Mouse (Mus musculus) c-Kit-negative CD71-positive TER-119-positive erythroid progenitor cells, embryonic 14.5 days (primary cell): ENCODE results near the gene Hspa13.
A peak's percentile ranks its signal among the peaks of the same experiment; 100 is the strongest.

Experiments
- DNase-seq: peaks from one replicate; pipeline ENCODE4 v3.0.0-alpha.2; 2013; ENCODE audit warnings: low read depth, low spot score

Hspa13 gene

DNA sequence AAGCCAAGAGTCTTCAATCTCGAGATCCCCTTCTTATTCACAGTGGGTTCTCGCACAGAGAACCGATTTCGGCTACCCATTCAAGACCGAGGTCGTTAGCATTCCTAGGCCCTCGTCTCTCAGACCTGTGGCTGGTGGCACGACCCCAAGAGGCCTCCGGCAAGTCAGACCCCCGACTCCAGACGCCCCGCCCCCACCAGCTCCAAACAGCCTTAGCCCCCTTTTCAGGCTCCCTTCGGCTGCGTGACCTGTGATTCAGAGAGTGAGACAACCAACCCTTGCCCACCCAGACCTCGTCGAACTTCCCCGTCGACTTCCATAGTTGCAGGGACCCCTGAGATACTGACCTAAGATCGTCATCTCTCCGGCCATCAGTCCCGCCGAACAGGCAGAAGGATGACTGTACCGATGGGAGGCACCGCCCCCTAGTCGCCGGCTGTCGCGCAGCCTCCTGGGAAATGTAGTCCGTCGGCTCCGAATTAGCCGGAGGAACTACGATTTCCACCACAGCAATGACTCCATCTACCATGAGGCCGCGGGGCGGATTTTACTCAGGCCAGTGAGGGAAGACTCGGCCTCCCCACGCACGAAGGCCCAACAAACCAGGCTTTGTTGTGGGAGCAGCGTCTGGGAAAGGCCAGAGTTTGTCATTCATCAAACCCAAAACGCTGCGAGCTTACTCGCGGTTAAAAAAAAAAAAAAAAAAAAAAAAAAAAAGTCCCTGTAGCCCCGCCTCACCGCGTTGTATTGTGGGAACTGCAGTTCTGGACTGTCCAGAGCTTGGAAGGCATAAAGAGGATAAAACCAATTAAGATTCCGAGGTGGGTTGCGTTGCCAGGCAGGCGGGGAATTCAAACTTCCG lies at the start of gene Hspa13:
TSS of gene Hspa13 (minus strand) at position 717 of the 862 bp plus-strand sequence.
- peak; percentile 95 for DNase-seq

GRCm38 (mm10) chr16:75779271-75779670 lies 12.4 kb upstream of the Hspa13 start:
- peak; percentile 6 for DNase-seq

GRCm38 (mm10) chr16:75773222-75773621 lies 6.3 kb upstream of the Hspa13 start:
- no peak for DNase-seq

DNA sequence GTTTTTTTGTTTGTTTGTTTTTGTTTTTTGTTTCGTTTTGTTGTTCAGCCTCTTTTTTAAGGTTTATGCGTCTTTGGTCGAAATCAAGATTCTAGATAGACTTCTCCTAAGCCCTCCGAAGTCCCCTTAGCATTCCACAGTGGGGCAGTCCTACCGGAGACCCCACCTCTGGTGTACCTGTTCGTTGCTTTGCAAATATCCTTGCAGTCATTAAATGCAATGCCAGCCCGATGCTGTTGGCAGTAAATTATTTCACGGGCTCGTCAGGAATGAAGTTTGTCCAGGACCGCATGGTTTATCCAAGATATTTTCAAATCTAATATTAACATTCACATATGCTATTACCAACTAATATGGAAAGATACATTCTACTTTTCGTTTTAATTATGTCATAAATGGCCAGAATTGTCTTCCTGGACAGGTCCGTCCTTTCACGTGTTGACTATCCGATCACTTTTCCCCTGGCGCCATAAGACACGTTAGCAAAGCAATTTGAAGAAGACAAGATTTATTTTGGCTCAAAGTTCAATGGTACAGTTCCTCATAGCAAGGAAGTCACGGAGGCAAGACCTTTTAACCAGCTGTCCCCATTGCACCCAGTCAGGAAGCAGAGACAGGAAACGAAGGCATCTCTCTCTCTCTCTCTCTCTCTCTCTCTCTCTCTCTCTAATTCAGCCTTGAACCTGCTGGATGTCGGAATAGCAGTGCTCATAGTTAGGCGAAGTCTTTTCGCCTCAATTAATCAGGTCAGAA lies 522 bp upstream of the Hspa13 start:
- peak; percentile 12 for DNase-seq

DNA sequence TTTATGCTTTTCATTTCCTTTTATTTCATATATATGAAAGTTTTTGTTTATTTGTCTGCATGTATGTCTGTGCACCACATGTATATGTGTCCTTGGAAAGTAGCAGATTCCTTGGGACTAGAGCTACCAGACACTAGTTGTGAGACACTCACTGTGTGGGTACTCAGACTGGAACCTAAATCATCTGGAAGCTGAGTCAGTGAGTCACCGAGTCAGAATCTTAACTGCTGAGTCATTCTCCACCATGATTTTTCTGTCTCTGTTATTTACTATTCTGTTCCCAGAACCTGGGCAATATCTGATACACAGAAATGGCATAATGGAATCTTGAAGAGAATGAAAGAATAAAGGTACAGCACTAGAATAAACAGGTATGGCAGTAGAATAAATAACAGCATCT lies 14.0 kb downstream of the Hspa13 start:
- peak; percentile 20 for DNase-seq

GRCm38 (mm10) chr16:75750103-75750502 lies 16.8 kb downstream of the Hspa13 start:
- no peak for DNase-seq

GRCm38 (mm10) chr16:75748926-75749325 lies 18.0 kb downstream of the Hspa13 start:
- no peak for DNase-seq

GRCm38 (mm10) chr16:75744014-75744413 lies 22.9 kb downstream of the Hspa13 start:
- no peak for DNase-seq

DNA sequence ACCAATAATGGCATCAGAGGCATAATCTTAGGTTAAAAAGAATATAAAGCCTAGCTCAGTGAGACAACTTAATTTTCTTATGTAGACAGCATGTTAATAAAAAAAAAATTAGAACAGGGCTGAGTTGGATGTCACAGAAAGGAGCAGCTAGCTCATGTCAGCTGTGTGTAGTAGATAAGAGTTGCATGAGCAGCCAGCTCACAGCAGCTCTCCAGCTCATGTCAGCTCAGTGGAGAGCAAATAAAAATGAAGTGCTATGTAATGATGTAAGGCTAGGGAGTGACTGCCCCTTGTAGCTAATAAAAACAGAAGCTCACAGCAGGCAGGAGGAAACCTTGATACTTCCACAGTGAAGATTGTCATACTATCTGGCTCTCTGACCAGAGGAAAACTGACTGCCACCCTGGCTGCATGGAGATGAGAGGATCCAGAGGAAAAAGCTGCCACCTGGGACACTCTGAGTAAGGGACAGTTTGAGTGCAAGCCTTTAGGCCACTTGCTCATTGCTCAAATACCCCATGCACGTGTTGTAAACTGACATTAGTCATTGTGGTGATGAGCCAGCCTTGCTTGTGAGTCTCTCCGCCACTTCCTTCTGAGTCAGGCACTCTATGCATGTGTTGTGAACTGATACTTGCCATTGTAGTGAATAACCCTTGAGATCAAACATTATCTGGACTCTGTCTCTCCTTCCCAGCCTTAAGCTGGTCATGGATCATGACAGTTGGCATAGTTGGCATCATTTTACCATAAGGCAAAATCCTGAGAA lies 49.3 kb downstream of the Hspa13 start:
- DNase-seq, result peak; percentile 36

GRCm38 (mm10) chr16:75696176-75696575 lies 70.7 kb downstream of the Hspa13 start:
- DNase-seq, result peak; percentile 44
